Mouse (Mus musculus): ENCODE data around the gene Glrx2.

DNA sequence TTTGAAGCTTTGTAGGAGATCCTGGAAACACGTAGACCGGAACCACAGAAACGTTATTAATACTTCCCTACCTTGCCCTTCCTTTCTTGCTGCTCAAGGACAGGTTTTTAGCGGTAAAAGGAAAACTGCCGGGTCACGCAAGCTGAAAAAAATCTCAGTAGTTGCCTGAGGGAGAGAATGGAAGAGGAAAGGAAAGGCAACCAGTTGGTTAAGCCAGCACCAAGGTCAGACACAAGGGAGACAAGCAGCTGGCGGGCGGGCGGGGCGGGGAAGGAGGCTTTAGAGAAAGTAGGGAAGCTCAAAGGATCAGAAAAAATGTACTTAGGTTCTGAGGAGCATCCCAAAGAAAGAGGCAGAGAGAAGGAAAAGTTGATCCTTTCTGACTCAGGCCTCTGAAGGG lies 29.7 kb downstream of the Glrx2 start:
- TF ChIP-seq CTCF (IDR thresholded peaks at IDR 0.05; ENCODE audit: extremely low read depth, insufficient read depth, insufficient read length, insufficient replicate concordance) (no peak), POLR2A (IDR thresholded peaks at IDR 0.05; ENCODE audit: low read depth, low read length) (no peak)
